Mouse (Mus musculus) megakaryocyte-erythroid progenitor cell, adult 5 weeks (primary cell): ENCODE measurements around the gene Tmem211. TPM values are rescaled to one million over a fixed set of nuclear protein-coding genes. Genes with fewer than 3 reads are reported as not detected.

Source experiments
- polyA plus RNA-seq: library from polyadenylated mRNA; stranded (reverse); fragments of >175 nt; gene quantifications from 2 replicates; pipeline ENCODE4 v1.2.3, GENCODE M21; 2012

Tmem211 gene
- not detected in 2 replicates for polyA plus RNA-seq

GRCm38 (mm10) chr5:113226632-113227102 lies at the start of gene Tmem211:
Gene Tmem211, plus strand, starts transcription at chr5:113226909.

DNA sequence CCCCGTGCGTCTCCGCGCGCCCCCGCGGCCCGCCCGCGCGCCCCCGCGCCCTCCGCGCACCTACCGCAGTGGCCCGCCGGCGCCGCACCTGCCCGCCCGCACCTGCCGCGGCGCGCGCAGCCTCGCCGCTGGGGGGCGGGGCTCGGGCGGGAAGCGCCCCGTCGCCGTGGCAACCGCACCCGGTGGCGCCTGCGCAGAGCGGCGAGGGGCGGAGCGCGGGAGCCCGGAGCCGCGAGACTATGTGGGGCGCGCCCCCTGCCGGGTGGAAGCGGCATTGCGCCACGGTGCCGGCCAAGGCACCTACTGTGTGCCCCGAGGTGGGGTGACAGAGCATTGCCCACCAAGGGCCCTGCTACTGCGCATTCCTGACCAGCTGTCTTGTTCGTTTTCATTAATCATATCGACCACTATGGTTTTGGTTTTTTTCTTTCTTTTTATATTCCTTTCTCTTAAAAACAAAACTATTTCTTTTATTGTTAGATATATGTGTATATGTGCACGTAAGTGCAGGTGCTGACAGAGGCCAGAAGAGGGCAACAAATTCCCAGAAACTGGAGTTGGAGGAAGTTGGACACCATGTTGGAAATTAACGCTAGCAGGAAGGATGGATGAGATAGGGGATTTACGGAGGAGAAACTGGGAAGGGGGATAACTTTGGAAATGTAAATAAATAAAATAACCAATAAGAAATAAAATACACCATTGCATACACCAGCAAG lies 5.4 kb upstream of the Tmem211 start, which contains the start of gene 2900026A02Rik:
Gene 2900026A02Rik (minus strand): TSS at position 90 of the 719 bp plus-strand sequence.

Other genes starting within 250 kb of the Tmem211 start
- gene Grk3, start 211.1 kb upstream of the Tmem211 start, polyA plus RNA-seq, result 5.2 and 7.4 TPM in 2 replicates
- not detected in 2 replicates for gene Crybb2, start 156.8 kb upstream of the Tmem211 start, polyA plus RNA-seq
- gene Crybb3, start 145.3 kb upstream of the Tmem211 start, polyA plus RNA-seq, result 1.8 and 2.9 TPM in 2 replicates
- 7.6 and 10.3 TPM in 2 replicates for gene 2900026A02Rik, start 5.7 kb upstream of the Tmem211 start, polyA plus RNA-seq
- gene Sgsm1, start 83.9 kb downstream of the Tmem211 start, polyA plus RNA-seq, result 0.16 and 1.3 TPM in 2 replicates
- not detected in 2 replicates for gene Aym1, start 130.4 kb downstream of the Tmem211 start, polyA plus RNA-seq